Mouse (Mus musculus): ENCODE measurements around the gene Atg7.

Gene Atg7

DNA sequence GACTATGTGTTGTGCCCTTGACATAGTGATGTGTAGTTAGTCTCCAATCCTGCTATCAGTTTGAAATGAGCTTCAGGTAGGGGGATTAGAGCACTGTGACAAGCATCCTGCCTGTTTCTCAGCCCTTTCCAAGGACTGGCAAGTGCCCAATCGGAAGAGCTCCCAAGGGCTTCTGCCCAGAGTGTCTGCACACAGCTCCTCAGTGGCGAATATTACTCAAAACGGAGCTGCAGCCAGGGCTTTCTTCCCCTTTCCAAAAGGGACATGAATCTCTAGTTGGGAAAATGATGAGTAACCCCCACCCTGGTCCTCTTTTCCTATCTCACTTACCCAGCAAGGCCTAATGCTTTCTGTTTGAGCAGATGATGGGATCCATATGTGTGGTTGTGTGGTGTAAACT is 90.8 kb downstream of the Atg7 start:
- no peak for DNase-seq (ENCODE audit: low read depth in 2 of 2, low spot score in 2 of 2)

DNA sequence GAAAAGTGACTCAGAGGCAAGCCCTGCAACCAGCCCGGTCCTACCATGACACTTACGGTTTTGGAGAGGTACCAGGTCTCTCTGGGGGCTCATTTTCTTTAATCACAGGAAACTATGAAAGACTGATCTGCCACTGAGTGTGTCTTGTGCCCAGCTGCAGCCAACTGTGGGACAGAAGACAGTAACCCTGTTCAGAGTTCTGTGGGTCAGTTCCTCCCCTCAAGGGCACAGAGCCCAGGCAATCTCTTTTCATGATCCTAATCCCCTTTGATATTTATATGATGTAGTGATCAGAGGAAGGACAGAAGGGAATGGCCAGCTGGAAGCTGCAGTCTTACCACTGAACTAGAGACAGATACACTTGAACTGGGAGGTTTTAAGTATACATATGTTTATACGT is 92.2 kb downstream of the Atg7 start:
- no peak for DNase-seq (ENCODE audit: low read depth in 2 of 2, low spot score in 2 of 2)

DNA sequence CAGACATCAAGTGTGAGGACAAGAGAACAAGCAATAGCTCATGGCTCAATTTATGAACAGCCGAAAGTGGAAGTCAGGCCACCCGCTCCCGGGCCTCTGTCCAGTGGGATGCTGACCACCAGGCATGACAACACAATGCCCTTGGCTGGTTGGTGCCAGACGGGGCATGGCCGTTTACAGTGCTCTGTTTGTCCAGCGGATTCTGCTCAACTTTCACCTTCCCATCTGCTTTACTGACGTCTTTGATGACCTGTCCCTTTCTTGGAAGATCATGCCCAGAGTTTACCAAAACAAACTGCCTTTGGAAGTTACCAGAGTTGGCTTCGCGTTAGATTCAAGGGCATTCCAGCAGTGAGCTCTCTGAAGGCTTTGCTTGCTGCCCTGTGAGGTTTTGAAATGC is 93.5 kb downstream of the Atg7 start:
- DNase-seq (ENCODE audit: low read depth in 2 of 2, low spot score in 2 of 2): no peak

DNA sequence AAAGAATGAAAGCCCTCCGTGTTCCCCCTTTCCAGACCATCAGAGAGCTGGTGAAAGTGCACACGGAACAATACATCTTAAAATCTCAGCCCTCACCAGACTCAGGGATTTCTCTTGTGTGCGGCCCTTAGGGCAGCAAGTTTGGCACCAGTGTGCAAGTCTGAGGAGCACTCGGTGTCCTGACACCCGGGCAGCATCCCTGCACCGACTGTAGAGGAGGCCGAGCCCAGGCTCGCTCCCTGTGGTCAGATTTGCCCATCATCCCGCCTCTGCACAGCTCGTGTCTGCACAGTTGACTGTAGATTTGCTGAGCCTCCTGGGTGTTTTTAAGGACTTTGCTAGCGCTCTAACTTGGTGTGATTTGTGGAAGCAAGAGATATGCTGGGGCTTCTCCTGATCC is 94.3 kb downstream of the Atg7 start:
- DNase-seq (ENCODE audit: low read depth in 2 of 2, low spot score in 2 of 2): no peak

DNA sequence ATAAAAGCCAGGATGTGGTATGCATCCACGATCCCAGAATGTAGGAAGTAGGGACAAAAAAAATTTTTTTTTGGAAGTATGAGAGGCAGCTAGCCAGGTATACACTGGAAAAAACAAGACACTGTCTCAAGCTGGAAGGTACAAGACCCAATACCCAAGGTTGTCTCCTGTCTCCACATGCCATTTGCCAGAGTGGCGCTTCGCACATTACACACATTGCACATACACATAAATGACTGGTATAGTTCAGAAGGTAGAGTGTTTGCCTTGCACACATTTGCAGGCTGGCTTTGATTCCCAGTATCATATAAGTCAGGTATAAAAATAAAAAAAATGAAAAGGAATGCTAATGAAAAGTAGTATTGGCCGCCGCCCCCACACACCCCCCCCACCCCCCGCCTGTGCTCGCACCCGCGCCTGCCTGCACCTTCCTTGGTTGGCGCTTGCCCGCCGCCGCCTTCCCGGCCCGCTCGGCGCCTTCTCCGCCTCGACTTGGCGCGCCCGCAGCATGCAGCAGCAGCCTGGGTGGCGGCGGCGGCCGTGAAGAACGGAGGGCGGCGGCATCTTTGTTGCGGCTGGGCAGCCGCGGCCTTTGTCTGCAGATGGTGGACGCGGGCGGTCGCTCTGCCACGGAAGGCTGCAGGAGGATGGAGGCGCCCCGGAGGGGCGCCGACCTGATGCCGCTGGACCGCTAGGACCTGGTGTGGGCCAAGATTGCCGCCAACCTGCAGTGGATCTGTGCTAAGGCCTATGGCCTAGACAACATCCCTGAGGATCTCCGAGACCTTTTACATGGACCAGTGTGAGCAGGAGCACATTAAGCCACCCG is 95.2 kb downstream of the Atg7 start:
- DNase-seq (ENCODE audit: low read depth in 2 of 2, low spot score in 2 of 2): no peak

DNA sequence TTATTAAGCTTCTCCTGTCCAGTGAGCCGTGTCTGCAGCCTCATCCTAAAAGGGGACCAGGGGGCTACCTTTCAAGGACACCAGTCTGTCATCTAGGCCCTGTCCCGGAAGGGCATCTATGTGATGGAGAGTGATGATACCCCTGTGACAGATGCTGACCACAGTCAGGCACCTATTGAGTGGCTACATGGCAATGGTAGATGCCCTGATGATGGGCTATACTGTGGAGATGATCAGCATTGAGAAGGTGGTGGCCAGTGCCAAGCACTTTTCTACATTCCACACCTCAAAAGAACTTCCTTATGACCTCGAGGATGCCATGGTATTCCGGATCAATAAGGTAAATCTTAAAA is 95.8 kb downstream of the Atg7 start:
- DNase-seq (ENCODE audit: low read depth in 2 of 2, low spot score in 2 of 2): no peak

DNA sequence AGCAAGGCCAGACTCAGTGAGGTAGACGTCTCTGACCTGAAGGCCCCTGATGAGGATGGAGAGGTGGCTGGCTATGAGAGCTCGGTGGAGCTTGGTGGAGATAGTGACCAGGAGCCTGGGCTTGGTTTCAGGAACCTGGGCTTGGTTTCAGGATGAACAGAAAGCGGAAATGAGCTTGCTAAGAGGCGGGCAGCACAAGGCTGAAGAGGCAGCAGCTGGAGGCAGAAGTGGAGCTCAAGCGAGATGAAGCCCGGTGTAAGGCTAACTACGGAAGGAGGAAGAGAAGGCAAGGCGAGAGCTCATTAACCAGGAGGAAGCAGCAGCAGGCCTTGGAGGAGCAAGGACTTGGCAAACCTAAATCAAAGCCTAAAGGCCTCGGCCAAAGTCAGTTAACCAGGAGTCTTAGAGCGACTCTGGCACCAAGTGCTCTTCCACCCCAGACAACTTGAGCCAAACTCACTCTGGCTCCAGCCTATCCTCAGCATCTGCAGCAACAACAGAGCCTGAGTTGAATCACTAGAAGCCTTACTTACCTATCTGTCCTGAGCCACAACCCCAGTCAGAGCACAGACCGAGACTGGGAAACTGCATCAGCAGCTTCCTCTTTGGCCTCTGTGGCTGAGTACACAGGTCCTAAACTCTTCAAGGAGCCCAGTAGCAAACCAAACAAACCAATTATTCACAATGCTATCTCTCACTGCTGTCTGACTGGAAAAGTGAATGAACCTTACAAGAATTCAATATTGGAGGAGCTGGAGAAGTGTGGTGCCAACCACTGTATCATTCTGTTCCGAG is 99.5 kb downstream of the Atg7 start:
- no peak for DNase-seq (ENCODE audit: low read depth in 2 of 2, low spot score in 2 of 2)

DNA sequence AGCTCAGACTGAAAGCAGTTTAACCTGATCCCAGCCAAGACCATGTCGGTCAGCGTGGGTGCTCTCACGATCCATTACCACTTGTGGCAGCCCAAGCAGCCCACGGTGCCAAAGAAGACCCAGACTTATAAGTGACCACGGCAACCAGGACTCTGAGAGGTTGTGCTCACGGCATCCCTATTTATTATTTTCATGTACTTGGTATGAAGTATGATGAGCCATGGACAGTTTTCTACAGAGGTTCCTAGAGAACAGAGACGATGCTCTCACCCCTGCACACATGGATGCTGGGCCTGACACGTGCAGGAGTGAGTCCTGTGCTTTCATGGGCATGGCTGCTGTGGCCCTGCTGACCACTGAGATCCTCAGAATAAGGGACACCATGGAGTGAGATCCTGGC is 100.2 kb downstream of the Atg7 start:
- DNase-seq (ENCODE audit: low read depth in 2 of 2, low spot score in 2 of 2): no peak

DNA sequence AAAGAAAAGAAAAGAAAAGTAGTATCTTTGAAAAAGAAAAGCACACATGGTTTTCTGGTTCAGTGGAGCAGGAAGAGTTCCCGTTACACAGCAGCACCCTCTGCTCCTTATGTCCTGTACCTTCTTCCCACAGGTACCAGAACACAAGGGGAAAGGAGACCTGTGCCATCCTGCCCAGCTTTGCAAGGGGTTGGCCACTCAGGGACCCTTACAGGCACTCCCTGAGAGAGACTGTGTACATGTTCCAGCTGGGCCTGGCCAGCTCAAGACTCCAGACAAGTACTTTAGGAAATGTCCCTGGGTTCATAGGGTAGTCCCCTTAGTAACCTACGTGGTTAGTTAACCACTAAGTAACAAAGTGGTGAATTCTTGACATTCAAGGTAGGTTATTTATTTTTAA is 100.9 kb downstream of the Atg7 start:
- no peak for DNase-seq (ENCODE audit: low read depth in 2 of 2, low spot score in 2 of 2)

DNA sequence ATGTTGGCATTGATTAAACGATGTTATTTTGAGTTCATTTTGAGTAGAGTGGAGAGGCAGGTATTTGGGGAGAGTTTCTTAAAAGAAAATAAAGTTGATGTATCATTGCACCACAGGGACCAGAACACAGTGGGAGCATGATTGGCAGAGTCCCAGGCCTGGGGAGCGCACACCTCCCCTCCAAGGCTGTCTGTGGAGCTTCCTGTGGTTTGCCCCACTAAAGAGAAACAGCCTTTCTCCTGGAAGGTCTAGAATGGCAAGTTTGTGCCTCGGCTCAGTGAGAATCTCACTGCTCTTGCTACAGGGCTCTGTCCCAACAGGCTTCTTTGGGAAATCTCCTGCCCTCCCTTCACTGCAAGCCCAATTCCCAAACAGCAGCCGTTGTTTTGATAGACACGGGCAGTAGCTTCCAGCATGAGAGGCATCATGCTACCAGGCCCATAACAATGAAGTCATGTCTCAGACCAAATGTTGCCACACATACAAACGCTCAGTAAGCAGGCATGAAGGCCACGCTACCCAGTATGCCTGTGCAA is 103.6 kb downstream of the Atg7 start:
- no peak for DNase-seq (ENCODE audit: low read depth in 2 of 2, low spot score in 2 of 2)

DNA sequence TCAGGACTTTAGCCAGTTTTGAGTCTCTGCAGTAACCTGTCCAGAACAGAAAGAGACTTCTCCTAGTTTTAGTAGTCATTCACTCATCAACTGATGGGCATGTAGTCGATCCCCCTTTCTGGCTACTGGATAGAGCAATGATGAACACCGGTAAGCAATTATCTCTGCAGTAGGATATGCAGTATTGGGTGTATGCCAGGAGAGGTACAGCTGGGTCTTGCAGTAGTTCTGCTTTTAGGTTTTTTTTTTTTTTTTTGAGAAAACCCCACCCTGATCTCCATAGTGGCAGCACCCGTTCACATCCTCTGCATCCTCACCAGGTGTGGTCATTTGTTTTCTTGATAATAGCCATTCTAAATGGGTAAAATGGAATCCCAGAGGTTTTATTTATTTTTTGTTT is 105.5 kb downstream of the Atg7 start:
- no peak for DNase-seq (ENCODE audit: low read depth in 2 of 2, low spot score in 2 of 2)

DNA sequence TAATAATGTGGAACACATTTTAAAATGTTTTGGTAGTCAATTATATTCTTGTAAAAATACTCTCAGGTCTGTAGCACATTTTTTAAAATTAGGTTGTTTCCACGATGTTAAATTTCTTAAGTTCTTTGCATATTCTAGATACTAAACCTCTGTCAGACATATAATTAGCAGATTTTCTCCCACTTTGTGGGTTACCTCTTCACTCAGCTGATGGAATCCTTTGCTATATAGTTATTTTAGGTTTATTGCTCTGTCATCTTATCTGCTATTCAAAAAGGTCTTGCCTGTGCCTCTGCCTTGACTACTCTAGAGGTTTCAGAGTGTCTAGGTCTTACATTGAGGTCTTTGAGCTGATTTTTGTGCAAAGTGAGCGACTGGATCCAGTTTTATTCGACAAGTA is 106.0 kb downstream of the Atg7 start:
- no peak for DNase-seq (ENCODE audit: low read depth in 2 of 2, low spot score in 2 of 2)

DNA sequence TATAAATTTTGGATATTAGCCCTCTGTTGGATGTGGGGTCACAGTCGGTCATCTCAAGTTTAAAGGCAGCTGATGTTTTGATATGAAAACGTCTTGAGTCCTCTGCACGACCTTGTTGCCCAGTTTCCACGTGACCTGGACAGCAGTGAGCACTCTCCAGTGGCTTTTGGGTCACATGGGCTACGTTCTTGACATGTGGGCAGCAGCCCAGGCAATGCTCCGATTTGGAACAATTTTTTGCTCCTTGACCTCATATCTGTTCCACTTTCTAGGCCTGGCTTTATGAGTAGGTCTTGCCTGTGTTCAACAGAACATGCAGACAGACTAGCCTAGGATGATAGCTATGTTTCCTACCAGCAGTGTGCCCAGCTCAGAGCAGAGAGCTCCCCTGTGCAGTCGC is 115.9 kb downstream of the Atg7 start:
- DNase-seq (ENCODE audit: low read depth in 2 of 2, low spot score in 2 of 2): no peak

DNA sequence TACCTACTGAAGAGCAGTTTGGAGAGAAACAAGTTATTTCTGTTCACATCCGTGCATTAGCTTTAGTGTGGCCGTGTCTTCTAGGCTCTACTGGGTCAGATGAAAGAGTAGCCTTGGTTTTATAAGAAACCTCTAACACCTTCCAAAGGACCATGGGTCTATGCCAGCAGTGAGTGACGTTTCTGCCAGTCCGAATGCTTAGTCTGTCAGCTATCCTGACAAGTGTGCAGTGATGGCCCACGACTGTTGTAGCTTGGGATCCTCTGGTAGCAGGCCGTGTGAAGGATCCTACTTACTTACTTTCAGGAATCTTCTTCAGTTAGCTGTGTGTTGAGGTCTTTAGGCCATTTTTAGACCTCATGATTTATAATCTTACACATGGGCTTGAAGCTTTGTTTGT is 123.4 kb downstream of the Atg7 start:
- DNase-seq (ENCODE audit: low read depth in 2 of 2, low spot score in 2 of 2): no peak

DNA sequence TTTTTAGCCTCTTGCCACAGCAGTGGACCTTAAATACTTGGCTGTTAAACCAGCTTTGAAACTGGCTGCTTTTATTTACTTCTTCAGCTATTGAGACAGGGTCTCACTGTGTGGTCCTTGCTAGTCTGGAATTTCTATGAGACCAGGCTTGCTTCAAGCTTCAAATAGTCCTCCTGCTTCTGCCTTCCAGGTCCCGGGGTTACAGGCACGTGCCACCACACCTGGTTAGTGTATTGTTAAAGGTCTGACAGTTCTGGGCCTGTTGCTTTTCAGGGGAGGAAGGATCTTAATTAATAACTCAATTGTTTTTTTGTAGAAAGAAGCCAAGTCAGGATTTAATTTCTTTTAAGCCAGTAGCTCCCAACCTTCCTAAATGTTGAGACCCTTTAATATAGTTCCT is 124.8 kb downstream of the Atg7 start:
- DNase-seq (ENCODE audit: low read depth in 2 of 2, low spot score in 2 of 2): no peak

DNA sequence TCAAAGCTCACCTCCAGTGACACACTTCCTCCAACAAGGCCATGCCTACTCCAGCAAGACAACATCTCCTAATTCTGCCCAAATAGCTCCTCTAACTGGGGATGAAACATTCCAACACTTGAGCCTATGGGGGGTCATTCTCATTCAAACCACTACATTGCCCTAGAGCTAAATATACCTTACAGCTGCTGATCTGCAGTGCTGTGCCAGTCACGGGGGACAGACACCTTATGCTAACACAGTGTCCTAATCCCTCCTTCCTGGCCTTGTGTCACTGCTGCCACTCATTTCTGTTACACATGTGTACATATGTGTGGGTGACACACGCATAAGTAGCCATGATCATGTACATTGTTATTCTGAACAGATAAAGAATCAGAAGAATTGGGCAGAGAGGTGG is 127.4 kb downstream of the Atg7 start:
- DNase-seq (ENCODE audit: low read depth in 2 of 2, low spot score in 2 of 2): no peak

DNA sequence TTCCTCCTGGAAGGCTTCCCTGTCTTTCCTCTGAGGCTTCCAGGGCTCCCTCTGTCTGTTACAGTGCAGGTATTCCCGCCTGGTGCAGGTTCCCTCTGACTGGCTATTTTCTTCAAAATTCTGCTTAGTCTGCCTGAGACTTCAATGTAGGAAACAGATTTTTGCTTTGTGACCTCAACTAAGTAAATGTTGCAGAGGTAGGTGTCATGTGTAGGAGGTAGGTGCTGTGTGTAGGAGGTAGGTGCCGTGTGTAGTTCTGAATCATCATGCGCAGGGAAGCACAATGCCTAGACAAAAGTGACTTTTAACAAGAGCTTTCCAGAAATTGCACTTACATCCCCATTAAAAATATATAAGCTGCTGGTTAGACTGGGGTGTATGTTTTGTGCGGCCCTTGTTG is 128.6 kb downstream of the Atg7 start:
- no peak for DNase-seq (ENCODE audit: low read depth in 2 of 2, low spot score in 2 of 2)

DNA sequence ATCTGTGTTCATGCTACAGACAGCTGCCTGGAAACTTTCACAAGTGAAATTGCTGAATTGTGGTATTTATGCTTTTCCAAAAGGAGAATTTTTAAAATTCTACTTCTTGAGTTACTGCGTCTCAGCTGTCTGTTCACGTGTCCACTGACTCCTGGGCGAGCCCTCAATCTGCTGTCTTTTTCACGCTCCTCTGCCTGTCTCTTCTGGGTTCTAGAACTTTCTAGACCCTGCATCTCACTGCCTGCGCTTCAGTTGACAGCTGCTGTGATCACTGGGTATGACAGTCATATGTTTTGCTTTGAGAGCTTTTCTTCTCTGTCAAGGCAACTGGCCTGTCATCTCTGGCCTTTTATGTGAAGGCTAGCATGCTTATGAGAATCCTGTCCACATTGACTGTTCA is 132.3 kb downstream of the Atg7 start:
- no peak for DNase-seq (ENCODE audit: low read depth in 2 of 2, low spot score in 2 of 2)

DNA sequence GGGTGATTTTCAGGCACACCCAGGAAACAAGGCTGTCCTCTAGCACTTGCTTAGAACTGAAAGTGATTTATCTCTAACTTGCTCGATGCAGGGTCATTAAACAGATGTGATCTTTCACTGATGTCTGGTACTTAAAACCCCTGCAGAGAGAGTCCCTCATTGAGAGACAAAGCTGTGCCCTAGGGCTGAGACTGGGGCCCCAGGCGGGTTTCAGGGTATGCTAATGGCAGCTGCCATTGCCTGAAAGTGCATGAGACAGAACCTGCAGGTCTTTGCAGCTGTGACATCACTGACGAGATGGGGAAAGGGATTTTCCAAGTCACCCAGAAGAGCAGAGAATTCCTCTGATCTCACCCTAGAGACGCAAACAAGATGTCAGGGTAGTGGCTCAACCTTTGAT is 135.0 kb downstream of the Atg7 start:
- no peak for DNase-seq (ENCODE audit: low read depth in 2 of 2, low spot score in 2 of 2)

DNA sequence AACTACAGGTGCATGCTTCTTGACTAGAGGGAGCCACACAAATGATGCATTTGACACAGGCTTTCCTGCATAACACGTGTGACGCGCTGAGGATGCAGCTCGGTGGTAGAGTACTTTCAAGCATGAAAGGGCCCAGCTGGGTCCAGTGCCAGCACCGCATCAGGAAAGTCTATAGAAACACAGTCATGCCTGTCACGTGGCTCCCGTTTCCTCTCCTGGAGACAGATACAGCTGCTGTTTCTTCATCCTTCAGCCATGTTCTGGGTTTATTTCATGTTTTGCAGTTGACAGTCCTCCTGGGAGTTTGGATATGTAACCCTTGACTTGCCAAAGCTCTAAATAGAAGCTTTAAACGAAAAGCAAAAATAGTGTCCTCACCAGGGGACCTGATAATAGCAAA is 135.8 kb downstream of the Atg7 start:
- no peak for DNase-seq (ENCODE audit: low read depth in 2 of 2, low spot score in 2 of 2)

DNA sequence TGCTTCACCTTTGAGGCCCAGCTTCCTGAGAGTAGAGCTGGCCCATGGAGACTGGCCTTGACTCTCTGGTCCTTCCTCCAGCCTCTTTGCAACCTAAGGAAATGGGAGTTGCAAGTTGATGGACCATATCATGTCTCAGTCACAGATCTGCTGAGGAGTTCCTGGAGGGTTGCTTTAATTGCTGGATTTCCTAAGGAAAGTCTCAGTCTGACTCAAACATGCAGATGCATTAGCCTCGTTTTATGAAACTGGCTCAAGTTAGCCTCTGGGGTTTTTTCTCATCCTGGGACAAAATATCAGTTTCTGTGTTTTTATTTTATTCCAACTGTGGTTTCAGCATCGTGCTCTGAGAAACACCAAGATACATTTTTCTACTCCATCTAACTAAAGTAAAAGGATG is 137.7 kb downstream of the Atg7 start:
- no peak for DNase-seq (ENCODE audit: low read depth in 2 of 2, low spot score in 2 of 2)

DNA sequence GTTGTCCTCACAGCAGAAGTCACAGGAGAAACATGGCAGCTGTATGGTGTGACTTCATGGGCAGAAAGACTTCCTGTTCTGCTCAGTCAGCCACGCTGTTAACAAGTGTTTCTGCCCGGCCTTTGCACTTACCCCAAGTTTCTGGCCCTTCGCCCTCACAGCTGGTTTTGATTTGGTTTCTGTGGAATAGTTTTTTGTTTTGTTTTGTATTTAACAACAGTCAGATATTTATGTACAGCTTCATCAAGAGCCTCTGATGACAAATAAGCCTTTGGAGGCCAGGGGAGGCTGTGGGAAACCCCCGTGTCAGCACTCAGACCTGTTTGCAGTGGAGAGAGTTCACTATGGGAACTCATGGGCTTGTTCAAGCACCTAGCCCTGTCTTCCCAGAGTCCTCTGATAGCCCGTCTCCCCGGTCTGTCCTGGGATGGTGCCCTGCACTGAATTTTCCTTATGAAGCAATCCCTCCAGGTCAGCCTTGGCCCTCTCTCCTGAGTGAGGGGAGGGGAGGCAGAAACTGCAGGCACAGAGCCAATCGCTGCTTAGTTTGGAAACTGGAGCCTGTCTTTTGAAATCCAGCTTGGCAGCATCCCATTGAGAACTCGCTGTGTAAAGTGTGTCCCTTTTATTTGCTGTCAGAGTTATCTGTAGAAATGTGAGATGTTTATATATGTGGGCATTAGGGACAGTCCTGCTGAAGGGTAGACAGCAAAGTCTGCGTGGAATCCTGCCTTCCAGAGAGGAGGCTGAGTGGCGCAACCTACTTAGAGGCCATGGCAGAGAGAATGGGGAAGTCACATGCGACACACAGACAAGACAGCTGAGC is 138.7 kb downstream of the Atg7 start:
- DNase-seq (ENCODE audit: low read depth in 2 of 2, low spot score in 2 of 2): no peak

Measured in CD8-positive naive resting alpha-beta T cell, adult 2 months (primary cell).